Mouse (Mus musculus): ENCODE data around the gene Klrb1a. TPM values are rescaled to one million over a fixed set of nuclear protein-coding genes. Genes with fewer than 3 reads are reported as not detected.

The Klrb1a gene
- polyA plus RNA-seq, 1 experiment from 2014 or later = not detected

GRCm38 (mm10) chr6:128597121-128597522 is 26.2 kb downstream of the Klrb1a start:
- H3K9ac ChIP-seq = peak overlapping the region; percentile 49; the same call in 1 of the 2 replicates
- 6% methylated on average over 9 of the region's 9 CpGs for WGBS
- ATAC-seq (ENCODE audit: low read depth) = peak; percentile 98

GRCm38 (mm10) chr6:128594651-128595050 is 28.7 kb downstream of the Klrb1a start:
- H3K27ac ChIP-seq (replicated peaks) = no peak overlapping the region
- no peak for ATAC-seq (ENCODE audit: low read depth)
- peaks cover 13% of the 10 kb centered on the region for H3K4me1 ChIP-seq (replicated peaks)
- H3K4me2 ChIP-seq = no peak overlapping the region
- no peak overlapping the region for H3K4me3 ChIP-seq
- H3K9ac ChIP-seq = no peak overlapping the region
- 86% methylated on average over 9 of the region's 9 CpGs for WGBS
- H3K27me3 ChIP-seq = no peaks in the 10 kb centered on the region; the same call in 1 of the 2 replicates
- H3K36me3 ChIP-seq = no peaks in the 10 kb centered on the region
- H3K9me3 ChIP-seq = no peaks in the 10 kb centered on the region

More at GRCm38 (mm10) chr6:128597121-128597522, 26.2 kb downstream of the Klrb1a start:
- peak overlapping the region; percentile 56; the same call in 1 of the 2 replicates for H3K27ac ChIP-seq (replicated peaks)
- H3K9me3 ChIP-seq = no peaks in the 10 kb centered on the region
- peak overlapping the region; percentile 52 for H3K4me2 ChIP-seq
- no peaks in the 10 kb centered on the region; the same call in 1 of the 2 replicates for H3K27me3 ChIP-seq
- peaks cover 15% of the 10 kb centered on the region for H3K4me1 ChIP-seq (replicated peaks)
- H3K36me3 ChIP-seq = no peaks in the 10 kb centered on the region
- peak overlapping the region; percentile 24 for H3K4me3 ChIP-seq

- Histone ChIP-seq H3K4me3 (no peak overlapping the region), H3K4me1 (replicated peaks) (no peaks in the 10 kb centered on the region), H3K4me2 (no peak overlapping the region), H3K27me3 (no peaks in the 10 kb centered on the region; the same call in 1 of the 2 replicates), H3K27ac (replicated peaks) (no peak overlapping the region), H3K9ac (no peak overlapping the region), H3K9me3 (no peaks in the 10 kb centered on the region), H3K36me3 (no peaks in the 10 kb centered on the region)
- no peak for ATAC-seq (ENCODE audit: low read depth)
- WGBS = 43% methylated on average over 4 of the region's 4 CpGs
Measured at GRCm38 (mm10) chr6:128589426-128589825, 33.9 kb downstream of the Klrb1a start.

- ATAC-seq (ENCODE audit: low read depth) = no peak
Measured at GRCm38 (mm10) chr6:128587619-128588018, 35.7 kb downstream of the Klrb1a start.

GRCm38 (mm10) chr6:128585642-128586245 is 37.6 kb downstream of the Klrb1a start:
- no peak for ATAC-seq (ENCODE audit: low read depth)
- H3K9ac ChIP-seq = no peak overlapping the region
- no peaks in the 10 kb centered on the region for H3K27me3 ChIP-seq
- no peaks in the 10 kb centered on the region for H3K4me1 ChIP-seq (replicated peaks)
- 64% methylated on average over 11 of the region's 11 CpGs for WGBS
- no peaks in the 10 kb centered on the region for H3K9me3 ChIP-seq
- H3K27ac ChIP-seq (replicated peaks) = no peak overlapping the region
- no peak overlapping the region for H3K4me2 ChIP-seq
- H3K36me3 ChIP-seq = no peaks in the 10 kb centered on the region
- H3K4me3 ChIP-seq = no peak overlapping the region

More at GRCm38 (mm10) chr6:128587619-128588018, 35.7 kb downstream of the Klrb1a start:
- Histone ChIP-seq H3K27ac (replicated peaks) (no peak overlapping the region), H3K36me3 (no peaks in the 10 kb centered on the region), H3K4me2 (no peak overlapping the region), H3K4me3 (no peak overlapping the region), H3K4me1 (replicated peaks) (no peaks in the 10 kb centered on the region), H3K9ac (no peak overlapping the region), H3K9me3 (no peaks in the 10 kb centered on the region), H3K27me3 (no peaks in the 10 kb centered on the region)
- WGBS = 90% methylated on average over 6 of the region's 6 CpGs

- WGBS = 24% methylated on average over 10 of the region's 10 CpGs
- no peaks in the 10 kb centered on the region for H3K27me3 ChIP-seq
- no peak overlapping the region for H3K9ac ChIP-seq
- 0 out of 2 replicates have a peak overlapping the region, but pooled peaks have one; percentile 22 for H3K4me2 ChIP-seq
- H3K4me1 ChIP-seq (replicated peaks) = no peaks in the 10 kb centered on the region
- no peaks in the 10 kb centered on the region for H3K36me3 ChIP-seq
- no peak for ATAC-seq (ENCODE audit: low read depth)
- H3K27ac ChIP-seq (replicated peaks) = no peak overlapping the region
- no peak overlapping the region for H3K4me3 ChIP-seq
- no peaks in the 10 kb centered on the region for H3K9me3 ChIP-seq
Measured at GRCm38 (mm10) chr6:128584070-128584660, 39.2 kb downstream of the Klrb1a start.

- no peak within 1 kb of the TSS for H3K27ac ChIP-seq (replicated peaks)
- no peaks in the 10 kb centered on the region for H3K4me1 ChIP-seq (replicated peaks)
- H3K9me3 ChIP-seq = no peaks in the 10 kb centered on the region
- H3K9ac ChIP-seq = no peak within 1 kb of the TSS
- H3K36me3 ChIP-seq = no peaks in the 10 kb centered on the region
- WGBS = 75% methylated on average over 11 of the region's 11 CpGs
- no peak within 1 kb of the TSS for H3K4me3 ChIP-seq
- no peaks in the 10 kb centered on the region for H3K27me3 ChIP-seq
- ATAC-seq (ENCODE audit: low read depth) = no peak
- no peak within 1 kb of the TSS for H3K4me2 ChIP-seq
Measured at GRCm38 (mm10) chr6:128581508-128581907, 41.8 kb downstream of the Klrb1a start, which contains the start of gene A2ml1. Gene A2ml1, minus strand, starts transcription at chr6:128581608.

GRCm38 (mm10) chr6:128577301-128577700 is 46.0 kb downstream of the Klrb1a start:
- H3K4me1 ChIP-seq (replicated peaks) = no peaks in the 10 kb centered on the region
- no peaks in the 10 kb centered on the region for H3K27me3 ChIP-seq
- H3K27ac ChIP-seq (replicated peaks) = no peak overlapping the region
- H3K36me3 ChIP-seq = no peaks in the 10 kb centered on the region
- no peak overlapping the region for H3K4me2 ChIP-seq
- no peaks in the 10 kb centered on the region for H3K9me3 ChIP-seq
- H3K9ac ChIP-seq = no peak overlapping the region
- WGBS = 88% methylated on average over 9 of the region's 9 CpGs
- H3K4me3 ChIP-seq = no peak overlapping the region
- ATAC-seq (ENCODE audit: low read depth) = no peak

GRCm38 (mm10) chr6:128566589-128566988 is 56.7 kb downstream of the Klrb1a start:
- Histone ChIP-seq H3K9ac (no peak overlapping the region), H3K36me3 (no peaks in the 10 kb centered on the region), H3K4me2 (no peak overlapping the region), H3K4me1 (replicated peaks) (no peaks in the 10 kb centered on the region), H3K27ac (replicated peaks) (no peak overlapping the region), H3K27me3 (no peaks in the 10 kb centered on the region), H3K9me3 (no peaks in the 10 kb centered on the region), H3K4me3 (no peak overlapping the region)
- WGBS = 92% methylated on average over 11 of the region's 11 CpGs
- ATAC-seq (ENCODE audit: low read depth) = no peak

Other genes with a start within 250 kb of the Klrb1a start
- gene Tex52, start 248.1 kb downstream of the Klrb1a start, polyA plus RNA-seq (2015; fragmentation: Nextera tagmentation; extraction: Ambion mirVana) = 0.53 TPM in 1 of 2 replicates, not detected in the other
- not detected in 2 replicates for gene Gm44596, start 248.0 kb downstream of the Klrb1a start, polyA plus RNA-seq (2015; fragmentation: Nextera tagmentation; extraction: Ambion mirVana)
- gene Nrip2, start 224.2 kb downstream of the Klrb1a start, polyA plus RNA-seq (2015; fragmentation: Nextera tagmentation; extraction: Ambion mirVana) = 7.1 and 8.6 TPM in 2 replicates
- 41.4 and 45.7 TPM in 2 replicates for gene Itfg2, start 198.6 kb downstream of the Klrb1a start, polyA plus RNA-seq (2015; fragmentation: Nextera tagmentation; extraction: Ambion mirVana)
- gene Fkbp4, start 184.9 kb downstream of the Klrb1a start, polyA plus RNA-seq (2015; fragmentation: Nextera tagmentation; extraction: Ambion mirVana) = 339 and 363 TPM in 2 replicates
- gene Pzp, start 96.8 kb downstream of the Klrb1a start, polyA plus RNA-seq (2015; fragmentation: Nextera tagmentation; extraction: Ambion mirVana) = 0.21 and 0.34 TPM in 2 replicates
- 0.91 and 1.4 TPM in 2 replicates for gene A2ml1, start 41.9 kb downstream of the Klrb1a start, polyA plus RNA-seq (2015; fragmentation: Nextera tagmentation; extraction: Ambion mirVana)
- gene Clec2h, start 38.9 kb upstream of the Klrb1a start, polyA plus RNA-seq (2015; fragmentation: Nextera tagmentation; extraction: Ambion mirVana) = not detected in 2 replicates
- 0.63 TPM in 1 of 2 replicates, not detected in the other for gene Klrb1, start 99.5 kb upstream of the Klrb1a start, polyA plus RNA-seq (2015; fragmentation: Nextera tagmentation; extraction: Ambion mirVana)
- gene Klrb1c, start 165.7 kb upstream of the Klrb1a start, polyA plus RNA-seq (2015; fragmentation: Nextera tagmentation; extraction: Ambion mirVana) = 0.10 TPM in 1 of 2 replicates, not detected in the other
- gene Gm44511, start 202.8 kb upstream of the Klrb1a start, polyA plus RNA-seq (2015; fragmentation: Nextera tagmentation; extraction: Ambion mirVana) = not detected in 2 replicates
- not detected in 2 replicates for gene Klrb1b, start 202.8 kb upstream of the Klrb1a start, polyA plus RNA-seq (2015; fragmentation: Nextera tagmentation; extraction: Ambion mirVana)